Mouse (Mus musculus) gastrocnemius, adult 18-20 months (tissue): ENCODE results near the gene Cdc34. TPM values are rescaled to one million over a fixed set of nuclear protein-coding genes. Genes with fewer than 3 reads are reported as not detected.

Source experiments
- DNase-seq: peaks from one replicate; pipeline ENCODE4 v3.0.0; 2021; ENCODE audit warnings: low spot score
- total RNA-seq, 2 experiments: library from RNA; stranded (reverse); gene quantifications; 2 replicates each; pipeline ENCODE4 v1.2.3; 2021

Gene Cdc34
- total RNA-seq, 2 experiments from 2014 or later, result 388 to 419 TPM

- DNase-seq, result no peak
Observed at GRCm38 (mm10) chr10:79714996-79715395, 33.0 kb downstream of the Cdc34 start.

- DNase-seq, result no peak
Observed at GRCm38 (mm10) chr10:79716254-79716987, 34.4 kb downstream of the Cdc34 start, which contains the start of gene Hcn2. Gene Hcn2 (plus strand): TSS chr10:79716634.

- no peak for DNase-seq
Observed at GRCm38 (mm10) chr10:79716988-79717355, 35.0 kb downstream of the Cdc34 start.

DNA sequence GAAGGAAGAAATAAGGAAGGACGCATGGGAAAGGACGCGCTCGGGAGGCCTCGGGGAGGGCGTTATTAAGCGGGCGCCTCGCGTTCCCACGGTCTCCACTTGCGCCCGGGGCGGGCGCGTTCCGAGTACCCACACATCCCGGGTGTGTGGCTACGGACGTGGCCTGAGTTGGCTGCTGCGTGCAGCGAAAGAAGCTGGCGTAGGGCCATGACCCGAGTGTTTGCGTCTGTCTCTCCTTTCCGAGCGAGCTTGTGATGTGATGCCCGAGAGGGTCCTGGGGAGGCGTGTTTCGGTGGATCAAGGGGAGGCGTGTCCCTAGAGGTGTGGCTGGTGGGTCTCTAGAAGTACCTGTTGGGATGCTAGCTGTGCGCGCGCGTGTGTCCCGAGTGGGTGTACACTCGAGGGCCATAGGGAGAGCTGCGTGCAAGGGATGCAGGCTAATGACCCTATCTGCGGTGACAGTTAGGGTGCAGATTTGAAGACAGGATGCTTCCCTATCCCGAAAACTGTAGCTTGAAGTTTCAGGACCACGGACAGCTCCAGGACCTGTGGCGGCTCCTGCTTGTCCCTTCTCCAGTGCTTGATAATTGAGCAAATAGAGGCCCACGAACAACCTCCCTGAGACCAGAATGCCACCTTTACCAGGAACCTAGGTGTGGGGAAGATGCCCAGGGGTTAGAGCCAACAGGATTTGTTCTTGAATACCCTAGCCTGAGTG, 35.8 kb downstream of the Cdc34 start:
- peak; percentile 69 for DNase-seq

DNA sequence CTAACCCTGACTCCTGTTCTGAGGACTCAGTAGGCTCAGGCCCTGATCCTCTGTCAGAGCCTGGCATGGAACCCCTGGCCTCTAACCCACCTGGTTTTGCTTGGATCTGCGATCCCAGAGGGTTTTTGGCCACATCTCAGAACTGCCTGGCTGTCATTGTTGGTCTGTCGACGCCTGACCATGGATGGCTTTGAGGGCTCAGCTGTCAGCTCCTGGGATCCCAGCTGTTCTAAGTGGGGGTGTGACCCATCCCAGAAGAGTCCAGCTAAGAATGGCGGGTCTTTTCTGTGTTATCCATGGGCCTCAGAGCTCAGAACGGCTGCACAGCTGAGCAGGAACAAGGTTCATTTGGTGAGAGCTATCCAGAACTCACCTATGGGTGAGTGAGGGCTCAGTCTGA, 39.1 kb downstream of the Cdc34 start:
- no peak for DNase-seq

DNA sequence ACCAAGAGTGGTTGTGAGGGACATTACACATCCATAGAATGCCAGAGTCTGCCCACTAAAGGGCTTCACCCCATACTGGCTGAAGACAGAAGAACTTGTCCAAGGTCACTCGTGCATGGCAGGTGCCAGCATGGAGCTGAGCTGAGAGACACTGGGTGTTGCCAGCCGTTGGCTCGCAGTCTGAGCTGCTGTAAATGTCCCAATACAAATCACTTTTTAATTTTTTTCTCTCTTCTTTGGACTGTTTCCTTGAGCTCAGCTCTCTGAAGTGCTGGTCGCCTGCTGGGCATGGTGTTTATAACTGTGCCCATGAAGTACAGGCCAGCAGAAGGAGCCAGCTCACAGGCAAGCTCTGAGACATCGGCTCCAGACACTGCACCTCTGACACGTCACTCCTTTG, 41.1 kb downstream of the Cdc34 start:
- DNase-seq, result no peak

DNA sequence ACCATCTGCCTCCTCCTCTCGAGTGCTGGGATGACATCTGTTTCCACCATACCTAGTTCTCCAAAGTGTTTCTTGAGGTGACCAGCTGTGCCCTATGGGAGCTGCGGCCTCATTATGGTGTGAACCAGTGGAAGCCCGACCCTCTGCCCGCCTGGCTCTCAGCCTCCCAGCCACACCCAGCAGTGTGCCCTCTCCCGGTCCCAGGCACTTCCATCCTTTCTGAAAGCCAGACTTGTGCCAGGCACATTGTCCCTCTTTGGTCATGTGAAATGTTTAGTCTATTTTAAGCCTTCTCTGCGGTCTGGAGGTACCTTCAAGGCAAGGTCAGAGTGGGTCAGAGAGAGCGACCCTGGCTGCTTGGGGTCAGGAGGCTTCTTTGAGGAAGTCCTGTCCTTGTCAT, 41.7 kb downstream of the Cdc34 start:
- DNase-seq, result no peak

GRCm38 (mm10) chr10:79726090-79726489, 44.1 kb downstream of the Cdc34 start:
- DNase-seq, result peak; percentile 68

- DNase-seq, result peak; percentile 19
Observed at GRCm38 (mm10) chr10:79728323-79729249, 46.6 kb downstream of the Cdc34 start.

DNA sequence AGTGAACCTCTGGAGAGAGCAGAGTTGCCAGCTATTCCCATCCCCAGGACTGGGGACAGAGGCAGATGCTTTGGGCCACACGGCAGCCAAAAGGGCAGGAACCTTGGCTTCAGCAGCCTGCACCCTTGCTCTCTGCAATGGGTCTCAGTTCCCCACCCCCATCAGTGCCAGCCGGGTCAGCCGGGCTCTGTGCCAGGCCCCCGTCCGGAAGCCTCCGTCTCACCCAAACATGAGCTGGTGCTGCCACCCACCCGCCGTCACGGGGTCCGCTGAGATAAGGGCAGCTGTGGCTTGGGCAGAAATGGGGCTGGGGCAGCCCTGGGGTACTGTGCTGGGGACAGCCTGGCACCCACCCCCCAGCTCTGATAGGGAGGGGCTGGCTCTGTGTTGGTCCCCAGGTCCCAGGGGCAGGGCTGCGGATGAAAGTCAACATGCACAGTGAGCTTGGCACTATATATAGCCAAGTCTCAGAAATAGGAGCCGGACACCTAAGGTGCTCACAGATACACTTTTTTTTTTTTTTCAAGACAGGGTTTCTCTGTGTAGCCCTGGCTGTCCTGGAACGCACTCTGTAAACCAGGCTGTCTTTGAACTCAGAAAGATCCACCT, 47.5 kb downstream of the Cdc34 start:
- DNase-seq, result peak; percentile 42

DNA sequence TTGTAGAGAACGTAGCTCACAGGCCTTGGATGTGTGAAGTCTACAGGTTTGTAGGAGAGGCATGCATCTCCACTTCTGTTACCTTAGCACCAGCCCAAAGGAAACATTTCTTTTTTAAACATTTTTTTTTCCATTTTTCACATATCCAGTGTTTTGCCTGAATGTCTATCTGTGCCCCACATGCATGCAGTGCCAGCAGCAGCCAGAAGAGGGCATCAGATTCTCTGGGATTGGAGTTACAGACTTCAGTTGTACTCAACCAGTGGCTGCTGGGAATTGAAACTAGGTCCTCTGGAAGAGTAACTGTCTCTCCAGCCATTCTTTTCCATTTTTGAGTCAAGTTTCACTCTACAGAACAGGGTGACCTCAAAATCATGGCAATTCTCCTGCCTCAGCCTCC, 50.5 kb downstream of the Cdc34 start:
- no peak for DNase-seq

GRCm38 (mm10) chr10:79733847-79734246, 51.9 kb downstream of the Cdc34 start:
- DNase-seq, result no peak

DNA sequence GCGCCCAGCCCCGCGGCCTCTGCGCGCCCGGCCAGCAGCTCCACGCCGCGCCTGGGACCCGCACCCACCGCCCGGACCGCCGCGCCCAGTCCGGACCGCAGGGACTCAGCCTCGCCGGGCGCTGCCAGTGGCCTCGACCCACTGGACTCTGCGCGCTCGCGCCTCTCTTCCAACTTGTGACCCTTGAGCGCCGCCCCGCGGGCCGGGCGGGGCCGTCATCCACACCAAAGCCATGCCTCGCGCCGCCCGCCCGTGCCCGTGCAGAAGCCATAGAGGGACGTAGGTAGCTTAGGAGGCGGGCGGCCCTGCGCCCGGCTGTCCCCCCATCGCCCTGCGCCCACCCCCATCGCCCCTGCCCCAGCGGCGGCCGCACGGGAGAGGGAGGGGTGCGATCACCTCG, 53.4 kb downstream of the Cdc34 start:
- no peak for DNase-seq

DNA sequence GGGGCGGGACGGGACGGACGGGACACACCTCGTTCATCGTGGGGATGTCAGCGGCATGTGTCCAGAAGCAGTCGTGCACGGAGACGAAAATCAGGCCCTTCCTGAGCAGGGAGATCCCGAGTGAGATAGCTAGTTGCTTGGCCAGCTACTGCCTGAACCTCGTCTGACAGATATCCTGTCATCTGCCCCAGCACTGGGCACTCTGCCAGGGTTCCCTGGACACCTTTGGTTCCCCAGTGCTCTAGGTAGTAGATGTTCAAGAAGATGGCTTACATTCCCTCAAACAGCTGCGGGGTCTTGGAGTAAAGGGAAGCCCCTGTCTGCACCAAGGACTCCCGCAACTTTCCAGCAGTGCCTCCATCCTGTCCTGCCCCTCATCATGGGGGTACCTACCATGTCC, 54.7 kb downstream of the Cdc34 start:
- no peak for DNase-seq

Other genes starting within 250 kb of the Cdc34 start
- gene Vmn2r83, start 213.5 kb upstream of the Cdc34 start, total RNA-seq, result not detected
- gene Plpp2, start 148.4 kb upstream of the Cdc34 start, total RNA-seq, result 1 to 10 TPM in 1 of 2 experiments, under 1 TPM in 1; 0.80 to 1.3 TPM
- 10 to 100 TPM; 15.5 to 21.4 TPM for gene Mier2, start 127.0 kb upstream of the Cdc34 start, total RNA-seq
- gene Theg, start 94.9 kb upstream of the Cdc34 start, total RNA-seq, result not detected
- under 1 TPM; 0.41 to 0.55 TPM for gene C2cd4c, start 68.2 kb upstream of the Cdc34 start, total RNA-seq
- gene Shc2, start 44.3 kb upstream of the Cdc34 start, total RNA-seq, result 10 to 100 TPM in 1 of 2 experiments, 1 to 10 TPM in 1; 7.5 to 10.0 TPM
- gene Odf3l2, start 36.5 kb upstream of the Cdc34 start, total RNA-seq, result 100 to 1,000 TPM in 1 of 2 experiments, 10 to 100 TPM in 1; 42.1 to 178 TPM
- gene Madcam1, start 17.6 kb upstream of the Cdc34 start, total RNA-seq, result not detected
- gene Tpgs1, start 12.8 kb upstream of the Cdc34 start, total RNA-seq, result 10 to 100 TPM; 19.1 to 19.7 TPM
- 10 to 100 TPM in 1 of 2 experiments, 1 to 10 TPM in 1; 8.3 to 10.1 TPM for gene Gzmm, start 6.8 kb downstream of the Cdc34 start, total RNA-seq
- gene Bsg, start 22.3 kb downstream of the Cdc34 start, total RNA-seq, result 100 to 1,000 TPM; 540 to 773 TPM
- gene Hcn2, start 34.4 kb downstream of the Cdc34 start, total RNA-seq, result under 1 TPM; 0.47 to 0.66 TPM
- 10 to 100 TPM; 31.9 to 36.7 TPM for gene Polrmt, start 64.4 kb downstream of the Cdc34 start, total RNA-seq
- not detected for gene Fgf22, start 72.9 kb downstream of the Cdc34 start, total RNA-seq
- gene Rnf126, start 84.8 kb downstream of the Cdc34 start, total RNA-seq, result 10 to 100 TPM; 49.5 to 54.5 TPM
- gene Fstl3, start 95.1 kb downstream of the Cdc34 start, total RNA-seq, result 1 to 10 TPM; 1.2 to 1.9 TPM
- not detected for gene Prss57, start 108.8 kb downstream of the Cdc34 start, total RNA-seq
- gene Palm, start 111.4 kb downstream of the Cdc34 start, total RNA-seq, result 10 to 100 TPM; 11.1 to 22.9 TPM
- under 1 TPM in 1 of 2 experiments, not detected in 1; 0.40 TPM for gene Misp, start 138.8 kb downstream of the Cdc34 start, total RNA-seq
- 10 to 100 TPM; 12.7 to 22.7 TPM for gene Ptbp1, start 172.2 kb downstream of the Cdc34 start, total RNA-seq
- gene Prtn3, start 192.3 kb downstream of the Cdc34 start, total RNA-seq, result not detected
- under 1 TPM; 0.11 to 0.17 TPM for gene Plppr3, start 192.4 kb downstream of the Cdc34 start, total RNA-seq
- gene Elane, start 204.1 kb downstream of the Cdc34 start, total RNA-seq, result not detected
- 100 to 1,000 TPM in 1 of 2 experiments, 10 to 100 TPM in 1; 46.0 to 111 TPM for gene Cfd, start 208.7 kb downstream of the Cdc34 start, total RNA-seq
- gene Med16, start 226.7 kb downstream of the Cdc34 start, total RNA-seq, result 10 to 100 TPM; 31.2 to 32.8 TPM
- gene Gm26602, start 228.7 kb downstream of the Cdc34 start, total RNA-seq, result not detected
- gene Kiss1r, start 234.8 kb downstream of the Cdc34 start, total RNA-seq, result under 1 TPM; 0.21 TPM
- 100 to 1,000 TPM; 114 to 115 TPM for gene R3hdm4, start 239.0 kb downstream of the Cdc34 start, total RNA-seq
- 1 to 10 TPM; 1.5 to 1.7 TPM for gene Arid3a, start 244.8 kb downstream of the Cdc34 start, total RNA-seq